In the genomic region with DNA sequence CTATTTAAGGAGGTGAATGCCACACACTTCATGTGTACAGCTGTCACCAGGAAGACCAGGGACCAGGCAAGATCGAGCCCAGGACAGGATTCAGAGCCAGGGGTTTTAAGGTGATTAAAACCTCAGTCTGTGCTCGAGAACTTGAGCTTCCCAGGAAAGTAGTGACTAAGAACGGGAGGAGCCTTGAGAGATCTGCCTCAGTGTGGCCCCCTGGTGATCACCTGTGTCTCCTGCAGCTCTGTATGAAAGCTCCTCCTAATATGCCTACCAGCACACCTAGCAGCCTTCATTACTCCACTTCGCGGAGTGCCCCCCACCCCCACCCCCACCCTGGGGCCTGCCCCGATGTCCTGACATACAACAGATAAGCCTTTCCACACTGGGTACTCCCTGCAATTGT, we compare ENCODE assay signal across 10 mouse cellular contexts. TPM values are rescaled to one million over a fixed set of nuclear protein-coding genes. Genes with fewer than 3 reads are reported as not detected.
A peak's percentile ranks its signal among the peaks of the same experiment; 100 is the strongest.
DNase-seq lines count a peak whose midpoint lies in the region; TF ChIP-seq lines count a peak whose summit lies in the region.
"Had no signal": no experiment of that assay in that cellular context is flagged by ENCODE, and none has a peak within 500 bp of the region (broad histone marks: within the 10 kb centered on the region; RNA-seq: fewer than 3 reads in every experiment).

No protein-coding gene starts in this region.

- H3K4me1 ChIP-seq in thymus, adult 2 months (replicated peaks; ENCODE audit: control insufficient read depth, insufficient read depth, low read length) = no peaks in the 10 kb centered on the region

- peak; percentile 35 for TF ChIP-seq CTCF in gastrocnemius, adult 2 months (IDR thresholded peaks at IDR 0.05)
- no peak for TF ChIP-seq CTCF in thymus, adult 2 months (IDR thresholded peaks at IDR 0.05; ENCODE audit: borderline replicate concordance, control insufficient read depth, extremely low read depth, insufficient read depth, low read length, poor library complexity)

- no peak overlapping the region for H3K4me3 ChIP-seq in gastrocnemius, adult 2 months
- H3K4me3 ChIP-seq in thymus, adult 2 months (ENCODE audit: control insufficient read depth, insufficient read depth, low read length) = no peak overlapping the region
- H3K4me3 ChIP-seq: limb, embryonic 12.5 days had no signal

- H3K27me3 ChIP-seq in thymus, adult 2 months (ENCODE audit: control insufficient read depth, insufficient read depth, low read length) = no peaks in the 10 kb centered on the region

- no peak for DNase-seq in gastrocnemius, adult 2 months
- no peak for DNase-seq in gastrocnemius, postnatal 10 days
- peak; percentile 13 for DNase-seq in thymus, adult 2 months
- DNase-seq in thymus, adult 18-20 months = no peak
- peak; percentile 29 for DNase-seq in induced T-regulatory cell, adult 2 months (ENCODE audit: low read depth)
- DNase-seq in thymus, postnatal 25 days = peak; percentile 6
- no peak for DNase-seq in left cerebral cortex, postnatal 25 days (ENCODE audit: low spot score in 2 of 2)
- DNase-seq in frontal cortex, adult 2 months (ENCODE audit: extremely low spot score in 1 of 2, low spot score in 1 of 2) = no peak

- TF ChIP-seq POLR2A in thymus, adult 2 months (IDR thresholded peaks at IDR 0.05; ENCODE audit: control insufficient read depth, extremely low read depth, insufficient read depth, low read length, poor library complexity) = no peak

- intact Hi-C loops in gastrocnemius, adult 2 months (cut with DNase I) = no loop called here
- intact Hi-C loops in left cerebral cortex, postnatal 25 days (cut with DNase I) = loop anchor here (10.0 kb wide), 1 partner anchor 617 kb away; no protein-coding TSS in a partner anchor

- WGBS in thymus, adult 2 months = 18% methylated on average over 6 of the region's 6 CpGs

- H3K36me3 ChIP-seq in thymus, adult 2 months (ENCODE audit: control insufficient read depth, insufficient read depth, low read length) = no peaks in the 10 kb centered on the region
- H3K36me3 ChIP-seq: limb, embryonic 12.5 days had no signal

- H3K27ac ChIP-seq in gastrocnemius, adult 2 months = no peak overlapping the region
- H3K27ac ChIP-seq in thymus, adult 2 months (ENCODE audit: control insufficient read depth, insufficient read depth, low read length) = no peak overlapping the region
- H3K27ac ChIP-seq: limb, embryonic 12.5 days had no signal

RNA-seq across cellular contexts. Expression of a gene that starts 25.3 kb away (rescaled TPM):
- not detected for total RNA-seq in gastrocnemius, adult 2 months (2021)
- total RNA-seq in gastrocnemius, postnatal 10 days (2021) = under 1 TPM in 1 of 2 experiments, not detected in 1; 0.23 TPM
- 0.05 TPM in 1 of 2 replicates, not detected in the other for polyA plus RNA-seq in thymus, adult 2 months (2012; rRNA removed)
- total RNA-seq in left cerebral cortex, postnatal 25 days (2021) = under 1 TPM; 0.43 to 0.46 TPM
- polyA plus RNA-seq in frontal cortex, adult 2 months (2012; rRNA removed) = 0.40 and 0.66 TPM in 2 replicates
- total RNA-seq: neutrophil, adult 5-6 weeks had no signal

Comparison
In these comparisons a context has a peak if more than half of its experiments do, and no peak if none do; other contexts are left out.
1. DNase-seq: peak in thymus, adult 2 months (single experiment), induced T-regulatory cell, adult 2 months (single experiment) and thymus, postnatal 25 days (single experiment); none in gastrocnemius, adult 2 months (single experiment), gastrocnemius, postnatal 10 days (single experiment), thymus, adult 18-20 months (0 of 2), left cerebral cortex, postnatal 25 days (0 of 2) and frontal cortex, adult 2 months (0 of 2).